Mouse (Mus musculus) forebrain, embryonic 10.5 days (tissue): ENCODE measurements at regions not wholly inside any gene's neighbourhood (a gene's known extent, or its start where the extent isn't known, plus 50 kb on each side); places are given as distances from the start of the nearest gene placed in this dataset.

Experiments used
- DNase-seq: peaks from one replicate; pipeline ENCODE4 v3.0.0-alpha.2; 2017; ENCODE audit warnings: low spot score; ENCODE audit errors: extremely low spot score
- H3K27ac ChIP-seq: fragments of 300-500 bp; sonication (generic); 2 replicates; pipeline ENCODE4 v1.5.1; 2016; ENCODE audit warnings: mild to moderate bottlenecking
- H3K27me3 ChIP-seq: fragments of 300-500 bp; sonication (generic); 2 replicates; pipeline ENCODE4 v1.6.1; 2016; ENCODE audit warnings: mild to moderate bottlenecking; ENCODE audit not compliant: poor library complexity, severe bottlenecking
- H3K36me3 ChIP-seq: fragments of 300-500 bp; sonication (generic); replicated peaks from 2 replicates; pipeline ENCODE4 v1.6.1; 2016; ENCODE audit warnings: mild to moderate bottlenecking, moderate library complexity
- H3K4me1 ChIP-seq: fragments of 300-500 bp; sonication (generic); 2 replicates; pipeline ENCODE4 v1.6.1; 2016
- H3K4me3 ChIP-seq: fragments of 300-500 bp; sonication (generic); 2 replicates; pipeline ENCODE4 v1.5.1; 2016; ENCODE audit warnings: mild to moderate bottlenecking, moderate library complexity
- H3K9me3 ChIP-seq: fragments of 300-500 bp; sonication (generic); 2 replicates; pipeline ENCODE4 v1.6.1; 2016; ENCODE audit warnings: mild to moderate bottlenecking, moderate library complexity
- WGBS: fragments of 180-500 bp; shearing (Covaris S2); methylation state at CpG from one replicate; pipeline ENCODE4 v1.1.7; 2016; 5-methylcytosine and 5-hydroxymethylcytosine counted together

- H3K36me3 ChIP-seq, result no peaks in the 10 kb centered on the region
- H3K4me3 ChIP-seq, result no peak overlapping the region
- peaks cover 7% of the 10 kb centered on the region; the same call in 1 of the 2 replicates for H3K9me3 ChIP-seq
- H3K4me1 ChIP-seq, result peaks cover 11% of the 10 kb centered on the region
- no peaks in the 10 kb centered on the region for H3K27me3 ChIP-seq
- no peak overlapping the region for H3K27ac ChIP-seq
- DNase-seq, result no peak
- 82% methylated on average over 27 of the region's 27 CpGs for WGBS
These were observed 327.9 kb downstream of the Adamts20 start for GRCm38 (mm10) chr15:94137159-94137952.

- no peak for DNase-seq
These were observed 352.4 kb downstream of the Adamts20 start for GRCm38 (mm10) chr15:94112801-94113200.

DNA sequence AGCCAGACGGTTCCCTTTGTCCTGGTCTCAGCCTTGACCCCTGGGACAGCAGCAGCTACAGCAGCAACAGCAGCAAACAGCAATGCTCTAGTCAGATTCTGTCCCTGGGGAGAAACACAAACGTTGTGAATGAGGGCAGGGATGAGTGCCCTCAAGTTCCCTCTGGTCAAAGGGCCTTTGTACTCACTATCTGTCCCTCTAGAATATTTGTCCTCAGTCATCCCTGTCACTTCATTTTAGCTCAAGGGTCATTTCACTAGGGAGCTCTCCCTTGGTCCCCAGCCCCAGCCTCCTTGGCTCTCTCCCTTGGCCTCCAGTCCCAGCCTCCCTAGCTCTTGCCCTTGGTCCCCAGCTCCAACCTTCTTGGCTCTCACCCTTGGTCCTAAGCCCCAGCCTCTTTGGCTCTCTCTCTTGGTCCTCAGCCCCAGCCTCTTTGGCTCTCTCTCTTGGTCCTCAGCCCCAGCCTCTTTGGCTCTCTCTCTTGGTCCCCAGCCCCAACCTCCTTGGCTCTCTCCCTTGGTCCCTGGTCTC, 358.0 kb downstream of the Adamts20 start:
- H3K4me1 ChIP-seq, result no peaks in the 10 kb centered on the region
- H3K27ac ChIP-seq, result no peak overlapping the region
- no peak for DNase-seq
- no peaks in the 10 kb centered on the region for H3K9me3 ChIP-seq
- WGBS, result 56% methylated on average over 2 of the region's 2 CpGs
- H3K36me3 ChIP-seq, result no peaks in the 10 kb centered on the region
- H3K4me3 ChIP-seq, result no peak overlapping the region
- no peaks in the 10 kb centered on the region for H3K27me3 ChIP-seq

More at GRCm38 (mm10) chr15:94112801-94113200, 352.4 kb downstream of the Adamts20 start:
- H3K4me3 ChIP-seq, result no peak overlapping the region
- H3K27ac ChIP-seq, result no peak overlapping the region
- no peaks in the 10 kb centered on the region for H3K9me3 ChIP-seq
- 88% methylated on average over 5 of the region's 5 CpGs for WGBS
- H3K27me3 ChIP-seq, result no peaks in the 10 kb centered on the region
- H3K36me3 ChIP-seq, result no peaks in the 10 kb centered on the region
- no peaks in the 10 kb centered on the region for H3K4me1 ChIP-seq

DNA sequence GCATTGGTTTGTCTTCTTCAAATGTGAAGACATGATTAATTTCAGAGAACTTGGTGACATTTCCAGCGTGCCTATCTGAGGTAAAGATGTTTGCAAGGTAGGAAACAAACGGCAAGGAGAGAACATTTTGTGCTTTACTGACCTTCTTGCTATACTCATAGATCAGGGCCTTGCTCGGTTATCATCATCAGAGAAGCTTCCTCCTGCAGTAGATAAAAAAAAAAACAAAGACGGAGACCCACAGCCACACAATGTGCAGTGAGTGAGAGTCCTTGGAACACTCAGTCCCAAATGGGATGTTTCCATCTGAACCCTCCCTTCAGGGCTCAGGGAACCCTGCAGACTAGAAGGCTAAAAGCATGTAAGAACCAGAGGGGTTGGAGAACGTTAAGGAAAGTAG, 374.6 kb downstream of the Adamts20 start:
- H3K27me3 ChIP-seq, result no peaks in the 10 kb centered on the region
- no peaks in the 10 kb centered on the region for H3K36me3 ChIP-seq
- 84% methylated on average over 5 of the region's 5 CpGs for WGBS
- H3K4me3 ChIP-seq, result no peak overlapping the region
- DNase-seq, result no peak
- H3K27ac ChIP-seq, result no peak overlapping the region
- H3K4me1 ChIP-seq, result no peaks in the 10 kb centered on the region
- H3K9me3 ChIP-seq, result no peaks in the 10 kb centered on the region

DNA sequence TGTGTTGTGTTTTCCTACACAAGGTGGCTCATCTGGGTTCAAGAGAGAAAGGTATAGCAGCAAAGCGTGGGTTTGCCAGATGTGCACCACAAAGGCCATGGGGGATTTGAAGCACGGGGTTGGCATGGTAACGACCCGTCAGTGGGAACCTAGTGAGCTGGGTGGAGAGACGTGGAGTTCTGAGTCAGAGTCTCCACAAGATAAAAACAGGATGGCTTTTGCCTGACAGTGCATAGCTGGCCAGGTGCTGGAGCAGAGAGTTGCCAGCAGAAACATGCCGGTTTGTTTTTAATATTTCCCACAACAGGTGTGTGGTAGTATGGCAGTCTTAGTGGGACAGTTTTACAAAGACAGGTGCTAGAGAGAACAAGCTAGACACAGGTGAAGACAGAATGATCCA, 375.4 kb downstream of the Adamts20 start:
- H3K36me3 ChIP-seq, result no peaks in the 10 kb centered on the region
- DNase-seq, result no peak
- no peak overlapping the region for H3K4me3 ChIP-seq
- H3K27me3 ChIP-seq, result no peaks in the 10 kb centered on the region
- no peaks in the 10 kb centered on the region for H3K4me1 ChIP-seq
- no peaks in the 10 kb centered on the region for H3K9me3 ChIP-seq
- H3K27ac ChIP-seq, result no peak overlapping the region
- WGBS, result 76% methylated on average over 6 of the region's 6 CpGs

- Histone ChIP-seq H3K9me3 (no peaks in the 10 kb centered on the region), H3K27me3 (no peaks in the 10 kb centered on the region), H3K4me1 (no peaks in the 10 kb centered on the region), H3K27ac (no peak overlapping the region), H3K4me3 (no peak overlapping the region), H3K36me3 (no peaks in the 10 kb centered on the region)
- no peak for DNase-seq
- 94% methylated on average over 4 of the region's 4 CpGs for WGBS
These were observed 382.8 kb downstream of the Adamts20 start for GRCm38 (mm10) chr15:94082369-94082768.

DNA sequence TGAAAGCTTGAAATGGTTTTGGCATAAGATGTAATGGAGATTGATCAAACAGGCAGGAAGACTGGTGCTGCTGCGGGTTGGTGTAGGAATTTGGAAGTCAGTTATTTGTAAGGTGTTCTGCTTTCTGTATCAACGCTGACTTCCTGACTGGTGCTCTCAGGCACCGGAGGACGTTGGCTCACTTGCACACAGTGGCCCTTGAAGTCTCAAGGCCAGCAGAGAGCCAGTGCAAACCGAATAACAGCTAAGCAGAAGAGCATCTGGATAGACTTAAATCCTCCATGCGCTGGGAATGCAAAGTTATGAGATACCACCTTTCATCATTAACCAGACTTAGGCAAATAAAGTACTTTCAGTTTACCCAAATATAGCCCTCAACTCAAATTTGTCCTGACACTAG, 388.2 kb downstream of the Adamts20 start:
- no peak for DNase-seq
- WGBS, result 89% methylated on average over 6 of the region's 6 CpGs
- H3K4me1 ChIP-seq, result no peaks in the 10 kb centered on the region
- H3K27me3 ChIP-seq, result no peaks in the 10 kb centered on the region
- H3K4me3 ChIP-seq, result no peak overlapping the region
- H3K27ac ChIP-seq, result no peak overlapping the region
- no peaks in the 10 kb centered on the region for H3K36me3 ChIP-seq
- H3K9me3 ChIP-seq, result no peaks in the 10 kb centered on the region

GRCm38 (mm10) chr15:94074161-94074950, 390.9 kb downstream of the Adamts20 start:
- no peak for DNase-seq
- Histone ChIP-seq H3K4me3 (no peak overlapping the region), H3K36me3 (no peaks in the 10 kb centered on the region), H3K4me1 (no peaks in the 10 kb centered on the region), H3K27ac (no peak overlapping the region), H3K9me3 (no peaks in the 10 kb centered on the region), H3K27me3 (no peaks in the 10 kb centered on the region)
- WGBS, result 86% methylated on average over 7 of the region's 7 CpGs

GRCm38 (mm10) chr15:94067721-94068120, 397.5 kb downstream of the Adamts20 start:
- Histone ChIP-seq H3K4me3 (no peak overlapping the region), H3K9me3 (no peaks in the 10 kb centered on the region)
- WGBS, result 92% methylated on average over 3 of the region's 3 CpGs

DNA sequence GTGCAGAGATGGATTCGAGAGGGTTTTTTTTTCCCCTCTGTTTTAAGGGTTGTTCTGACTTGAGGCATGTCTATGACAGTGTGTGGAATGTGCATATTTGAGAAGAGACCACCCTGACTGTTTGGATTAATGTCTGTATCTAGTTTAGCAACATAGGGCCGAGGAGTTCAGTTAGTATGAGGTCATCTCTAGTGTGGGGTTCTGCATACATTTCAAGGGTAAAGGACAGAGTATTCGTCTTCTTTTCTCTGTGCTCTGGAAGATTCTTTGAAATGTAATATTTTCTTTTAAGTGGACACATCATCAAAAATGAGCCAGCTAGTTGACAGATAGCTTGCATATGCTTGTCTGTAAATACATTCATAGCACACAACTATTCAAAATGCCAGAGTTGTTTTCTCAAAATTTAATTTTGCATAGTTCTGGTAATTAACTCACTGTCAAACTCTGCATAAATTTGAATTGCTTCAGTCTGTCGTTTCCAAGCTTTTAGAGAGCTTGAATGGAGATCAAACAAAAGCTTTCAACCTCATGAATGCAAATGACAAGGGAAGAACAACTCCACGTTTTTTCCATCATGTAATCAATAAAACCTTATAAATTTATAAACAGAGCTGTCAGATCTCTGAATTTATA, 415.5 kb downstream of the Adamts20 start:
- Histone ChIP-seq H3K4me3 (no peak overlapping the region), H3K36me3 (no peaks in the 10 kb centered on the region), H3K9me3 (no peaks in the 10 kb centered on the region), H3K27ac (no peak overlapping the region), H3K27me3 (no peaks in the 10 kb centered on the region), H3K4me1 (peaks cover 3% of the 10 kb centered on the region; the same call in 1 of the 2 replicates)
- WGBS, result 74% methylated on average over 5 of the region's 5 CpGs
- DNase-seq, result no peak

More at GRCm38 (mm10) chr15:94067721-94068120, 397.5 kb downstream of the Adamts20 start:
- H3K4me1 ChIP-seq, result no peaks in the 10 kb centered on the region
- DNase-seq, result no peak
- H3K27ac ChIP-seq, result no peak overlapping the region
- no peaks in the 10 kb centered on the region for H3K27me3 ChIP-seq
- H3K36me3 ChIP-seq, result no peaks in the 10 kb centered on the region

GRCm38 (mm10) chr15:94046186-94046585, 419.0 kb downstream of the Adamts20 start:
- no peak overlapping the region for H3K4me3 ChIP-seq
- H3K4me1 ChIP-seq, result peaks cover 3% of the 10 kb centered on the region; the same call in 1 of the 2 replicates
- no peaks in the 10 kb centered on the region for H3K27me3 ChIP-seq
- H3K9me3 ChIP-seq, result no peaks in the 10 kb centered on the region
- no peaks in the 10 kb centered on the region for H3K36me3 ChIP-seq
- H3K27ac ChIP-seq, result no peak overlapping the region
- WGBS, result 94% methylated on average over 6 of the region's 6 CpGs
- no peak for DNase-seq

GRCm38 (mm10) chr15:94045131-94045756, 420.0 kb downstream of the Adamts20 start:
- Histone ChIP-seq H3K36me3 (no peaks in the 10 kb centered on the region), H3K27ac (no peak overlapping the region), H3K9me3 (no peaks in the 10 kb centered on the region), H3K27me3 (no peaks in the 10 kb centered on the region), H3K4me3 (no peak overlapping the region), H3K4me1 (peaks cover 3% of the 10 kb centered on the region; the same call in 1 of the 2 replicates)
- no peak for DNase-seq
- 92% methylated on average over 18 of the region's 18 CpGs for WGBS
